Mouse (Mus musculus) liver, adult 2 months (tissue): ENCODE data around the gene Hcfc1r1.

ENCODE experiments used
- CTCF ChIP-seq: fragments of 200-500 bp; IDR thresholded peaks from 2 replicates; pipeline ENCODE4 v1.5.1; 2011; ENCODE audit warnings: low read depth, low read length, control low read depth
- POLR2A ChIP-seq: fragments of 200-500 bp; IDR thresholded peaks from 2 replicates; pipeline ENCODE4 v1.6.1; 2011; ENCODE audit warnings: low read length, control low read depth; ENCODE audit not compliant: insufficient read depth; ENCODE audit errors: extremely low read depth

- TF ChIP-seq CTCF, result no peak
- TF ChIP-seq POLR2A, result no peak
Observed at GRCm38 (mm10) chr17:23627813-23628212, 45.6 kb upstream of the Hcfc1r1 start.
